Mouse (Mus musculus): ENCODE data around the gene Prss16. TPM values are rescaled to one million over a fixed set of nuclear protein-coding genes. Genes with fewer than 3 reads are reported as not detected.
"Not testable (repeated sequence)": the region's sequence is repeated elsewhere in the genome, so short reads cannot be mapped to it uniquely, and the experiment has no call there.

The Prss16 gene
- polyA plus RNA-seq, 1 experiment from 2014 or later = 0.51 TPM

DNA sequence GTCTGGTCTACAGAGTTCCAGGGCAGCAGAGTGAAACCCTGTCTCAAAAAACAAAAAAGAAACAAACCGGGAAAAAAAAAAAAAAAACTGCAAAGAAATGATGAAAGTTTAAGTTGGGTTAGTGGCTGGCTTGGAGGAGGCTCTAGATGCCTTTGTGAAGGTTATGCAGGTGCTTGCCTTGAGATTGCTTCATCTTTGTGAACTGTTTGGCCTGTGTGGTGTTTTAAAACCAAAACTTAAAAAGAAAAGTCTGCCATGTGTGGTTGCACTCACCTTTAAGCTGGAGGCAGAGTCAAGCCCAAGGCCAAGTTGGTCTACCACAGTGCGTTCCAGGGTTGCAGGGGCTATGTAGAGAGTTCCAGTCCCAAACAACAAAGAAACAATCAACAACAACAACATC is 39.5 kb upstream of the Prss16 start:
- Histone ChIP-seq H3K4me3 (ENCODE audit: low read depth, low read length) (no peak overlapping the region), H3K27ac (replicated peaks) (no peak overlapping the region), H3K4me2 (replicated peaks; ENCODE audit: low read depth) (no peak overlapping the region), H3K4me1 (replicated peaks; ENCODE audit: control insufficient read depth, insufficient read depth) (no peaks in the 10 kb centered on the region), H3K36me3 (ENCODE audit: control insufficient read depth, insufficient read depth, low read length) (no peaks in the 10 kb centered on the region), H3K27me3 (ENCODE audit: control insufficient read depth, insufficient read depth, low read length) (no peaks in the 10 kb centered on the region), H3K9me3 (ENCODE audit: control insufficient read depth, low read length) (no peaks in the 10 kb centered on the region), H3K9ac (ENCODE audit: low read length) (no peak overlapping the region)
- WGBS = 88% methylated on average over 2 of the region's 2 CpGs
- TF ChIP-seq CTCF (IDR thresholded peaks at IDR 0.05; ENCODE audit: low read depth) (no peak), EP300 (optimal IDR thresholded peaks at IDR 0.05) (no peak)
- ATAC-seq (ENCODE audit: low FRiP score, low TSS enrichment) = no peak
- DNase-seq (ENCODE audit: low spot score) = no peak

DNA sequence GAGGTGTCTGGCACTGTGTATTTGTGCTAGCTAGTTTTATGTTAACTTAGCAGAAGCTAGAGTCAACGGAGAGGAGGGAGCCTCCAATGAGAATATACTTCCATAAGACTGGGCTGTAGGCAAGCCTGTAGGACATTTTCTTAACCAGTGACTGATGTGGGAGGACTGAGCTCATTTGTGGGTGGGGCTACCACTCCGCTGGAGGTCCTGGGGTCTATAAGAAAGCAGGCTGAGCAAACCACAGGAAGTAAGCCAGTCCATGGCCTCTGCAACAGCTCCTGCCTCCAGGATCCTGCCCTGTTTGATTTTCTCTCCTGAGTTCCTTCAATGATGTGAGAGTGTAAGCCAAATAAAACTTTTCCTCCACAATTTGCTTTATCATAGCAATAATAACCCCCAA is 35.8 kb upstream of the Prss16 start:
- ATAC-seq (ENCODE audit: low FRiP score, low TSS enrichment) = no peak
- no peak overlapping the region for H3K27ac ChIP-seq (replicated peaks)
- no peaks in the 10 kb centered on the region for H3K27me3 ChIP-seq (ENCODE audit: control insufficient read depth, insufficient read depth, low read length)
- no peak overlapping the region for H3K4me2 ChIP-seq (replicated peaks; ENCODE audit: low read depth)
- no peaks in the 10 kb centered on the region for H3K9me3 ChIP-seq (ENCODE audit: control insufficient read depth, low read length)
- H3K9ac ChIP-seq (ENCODE audit: low read length) = no peak overlapping the region
- 0 out of 2 replicates have a peak, but pooled peaks cover 1% of the 10 kb centered on the region for H3K4me1 ChIP-seq (replicated peaks; ENCODE audit: control insufficient read depth, insufficient read depth)
- H3K4me3 ChIP-seq (ENCODE audit: low read depth, low read length) = no peak overlapping the region
- no peak for DNase-seq (ENCODE audit: low spot score)
- H3K36me3 ChIP-seq (ENCODE audit: control insufficient read depth, insufficient read depth, low read length) = no peaks in the 10 kb centered on the region
- TF ChIP-seq EP300 (optimal IDR thresholded peaks at IDR 0.05) = no peak
- TF ChIP-seq CTCF (IDR thresholded peaks at IDR 0.05; ENCODE audit: low read depth) = no peak
- WGBS = 43% methylated on average over 2 of the region's 2 CpGs

DNA sequence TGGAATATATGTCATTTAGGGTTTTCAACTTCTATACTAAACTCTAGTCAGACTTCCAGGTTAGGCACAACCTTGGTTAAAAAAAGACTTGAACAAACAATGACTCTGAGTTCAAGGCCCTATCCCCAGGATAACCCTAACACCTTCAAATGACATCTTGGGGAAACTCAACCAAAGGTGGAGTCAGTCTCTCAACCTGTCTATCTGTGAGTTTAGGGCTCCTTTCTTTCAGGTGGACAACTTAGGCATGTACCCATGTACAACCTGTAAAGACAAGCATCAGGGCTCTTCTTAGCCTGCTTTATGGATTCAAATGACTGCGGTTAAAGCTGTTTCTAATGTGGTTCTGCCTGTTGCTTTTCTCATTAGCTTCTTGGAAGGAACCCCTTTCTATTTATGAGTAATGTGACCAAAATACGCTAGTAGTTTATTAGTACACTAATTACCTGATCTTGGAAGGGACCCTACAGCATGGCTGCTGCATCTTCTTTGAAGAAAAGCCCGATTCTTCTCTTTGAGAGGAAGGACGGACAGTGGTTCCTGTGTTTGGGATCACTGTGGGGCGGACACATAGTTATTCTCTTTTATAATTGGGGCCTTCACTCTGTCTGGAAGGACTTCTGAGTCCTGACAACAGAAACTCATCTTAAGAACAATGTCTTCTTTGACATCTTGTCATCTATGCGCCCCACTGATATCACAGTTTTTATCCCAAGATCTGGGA is 35.1 kb upstream of the Prss16 start:
- Histone ChIP-seq H3K9me3 (ENCODE audit: control insufficient read depth, low read length) (no peaks in the 10 kb centered on the region), H3K27me3 (ENCODE audit: control insufficient read depth, insufficient read depth, low read length) (no peaks in the 10 kb centered on the region), H3K9ac (ENCODE audit: low read length) (no peak overlapping the region), H3K36me3 (ENCODE audit: control insufficient read depth, insufficient read depth, low read length) (no peaks in the 10 kb centered on the region), H3K27ac (replicated peaks) (no peak overlapping the region), H3K4me2 (replicated peaks; ENCODE audit: low read depth) (no peak overlapping the region), H3K4me3 (ENCODE audit: low read depth, low read length) (no peak overlapping the region), H3K4me1 (replicated peaks; ENCODE audit: control insufficient read depth, insufficient read depth) (0 out of 2 replicates have a peak, but pooled peaks cover 2% of the 10 kb centered on the region)
- ATAC-seq (ENCODE audit: low FRiP score, low TSS enrichment) = no peak
- no peak for DNase-seq (ENCODE audit: low spot score)
- 89% methylated on average over 6 of the region's 6 CpGs for WGBS
- no peak for TF ChIP-seq EP300 (optimal IDR thresholded peaks at IDR 0.05)
- no peak for TF ChIP-seq CTCF (IDR thresholded peaks at IDR 0.05; ENCODE audit: low read depth)

DNA sequence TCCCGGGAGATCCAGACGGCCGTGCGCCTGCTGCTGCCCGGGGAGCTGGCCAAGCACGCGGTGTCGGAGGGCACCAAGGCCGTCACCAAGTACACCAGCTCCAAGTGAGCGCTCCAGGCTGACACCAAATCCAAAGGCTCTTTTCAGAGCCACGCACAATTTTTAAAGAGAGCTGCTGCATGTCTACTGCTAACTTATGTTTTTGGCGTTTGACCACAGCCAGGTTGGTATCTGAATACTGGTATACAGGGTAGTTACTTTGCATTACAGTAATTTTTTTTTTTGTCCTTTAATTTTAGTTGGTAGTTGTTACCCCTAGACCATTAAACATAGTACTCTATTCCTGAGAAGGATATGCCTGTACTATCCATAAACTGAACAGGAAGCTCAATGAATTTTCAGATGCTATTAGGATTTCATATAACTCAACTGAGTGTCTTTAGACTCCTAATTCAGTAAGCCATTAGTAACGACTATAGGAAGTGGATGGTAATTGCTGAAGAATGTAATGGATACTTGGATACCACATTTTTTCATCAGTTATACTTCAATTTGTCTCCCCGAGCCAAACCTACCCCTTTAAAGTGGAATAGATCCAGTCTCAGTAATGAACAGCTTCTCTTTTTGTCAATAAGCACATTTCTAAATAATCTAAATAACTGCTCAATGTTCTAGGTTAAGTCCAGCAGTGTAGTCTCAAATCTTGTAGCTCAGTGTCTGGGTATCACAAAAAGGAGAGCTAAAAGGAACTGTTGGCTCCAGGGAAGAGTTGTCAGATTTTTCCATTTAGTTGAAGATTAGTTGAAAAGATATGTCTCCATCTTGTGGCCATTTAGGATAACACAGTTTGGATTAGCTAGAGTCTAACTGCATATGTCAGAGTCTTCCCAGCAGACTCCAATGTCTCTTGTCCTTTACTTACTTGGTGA is 34.2 kb upstream of the Prss16 start:
- peak overlapping the region; percentile 41; the same call in 1 of the 2 replicates for H3K9ac ChIP-seq (ENCODE audit: low read length)
- peak overlapping the region; percentile 71; the same call in 1 of the 2 replicates for H3K27ac ChIP-seq (replicated peaks)
- under 1% methylated on average over 10 of the region's 14 CpGs for WGBS
- H3K4me1 ChIP-seq (replicated peaks; ENCODE audit: control insufficient read depth, insufficient read depth) = 0 out of 2 replicates have a peak, but pooled peaks cover 2% of the 10 kb centered on the region
- TF ChIP-seq CTCF (IDR thresholded peaks at IDR 0.05; ENCODE audit: low read depth) = peak; percentile 81
- no peak for TF ChIP-seq EP300 (optimal IDR thresholded peaks at IDR 0.05)
- H3K36me3 ChIP-seq (ENCODE audit: control insufficient read depth, insufficient read depth, low read length) = no peaks in the 10 kb centered on the region
- peak overlapping the region; percentile 52 for H3K4me2 ChIP-seq (replicated peaks; ENCODE audit: low read depth)
- ATAC-seq (ENCODE audit: low FRiP score, low TSS enrichment) = no peak
- peak overlapping the region; percentile 29 for H3K4me3 ChIP-seq (ENCODE audit: low read depth, low read length)
- DNase-seq (ENCODE audit: low spot score) = no peak
- H3K27me3 ChIP-seq (ENCODE audit: control insufficient read depth, insufficient read depth, low read length) = no peaks in the 10 kb centered on the region
- no peaks in the 10 kb centered on the region for H3K9me3 ChIP-seq (ENCODE audit: control insufficient read depth, low read length)

DNA sequence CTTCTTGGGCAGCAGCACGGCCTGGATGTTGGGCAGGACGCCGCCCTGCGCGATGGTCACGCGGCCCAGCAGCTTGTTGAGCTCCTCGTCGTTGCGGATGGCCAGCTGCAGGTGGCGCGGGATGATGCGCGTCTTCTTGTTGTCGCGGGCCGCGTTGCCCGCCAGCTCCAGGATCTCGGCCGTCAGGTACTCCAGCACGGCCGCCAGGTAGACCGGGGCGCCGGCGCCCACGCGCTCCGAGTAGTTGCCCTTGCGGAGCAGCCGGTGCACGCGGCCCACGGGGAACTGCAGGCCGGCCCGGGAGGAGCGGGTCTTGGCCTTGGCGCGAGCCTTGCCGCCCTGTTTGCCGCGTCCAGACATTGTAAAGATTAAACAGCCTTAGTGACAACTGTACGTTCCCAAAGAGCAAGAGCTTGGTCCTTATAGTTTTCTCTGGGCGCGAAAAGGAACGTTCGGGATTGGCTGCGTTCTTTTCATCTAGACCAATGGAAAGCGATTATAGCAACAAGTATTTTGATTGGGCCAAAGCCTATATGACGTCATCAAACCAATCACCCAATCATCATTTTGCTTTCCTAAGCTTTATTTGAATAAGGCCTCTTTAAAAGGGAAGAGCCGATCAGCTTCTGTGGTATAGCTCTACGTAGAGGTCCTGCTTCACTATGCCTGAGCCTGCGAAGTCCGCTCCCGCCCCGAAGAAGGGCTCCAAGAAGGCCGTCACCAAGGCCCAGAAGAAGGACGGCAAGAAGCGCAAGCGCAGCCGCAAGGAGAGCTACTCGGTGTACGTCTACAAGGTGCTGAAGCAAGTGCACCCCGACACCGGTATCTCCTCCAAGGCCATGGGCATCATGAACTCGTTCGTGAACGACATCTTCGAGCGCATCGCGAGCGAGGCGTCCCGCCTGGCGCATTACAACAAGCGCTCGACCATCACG is 33.3 kb upstream of the Prss16 start, which contains the start of the genes Hist1h2ag and Hist1h2bj:
Gene Hist1h2ag (minus strand): TSS at position 377 of the 935 bp plus-strand sequence.
Gene Hist1h2bj (plus strand): TSS at position 647 of the 935 bp plus-strand sequence.
- H3K4me3 ChIP-seq (ENCODE audit: low read depth, low read length) = peak within 1 kb of the TSS; percentile 29
- H3K9ac ChIP-seq (ENCODE audit: low read length) = peak within 1 kb of the TSS; percentile 41
- DNase-seq (ENCODE audit: low spot score) (peak; percentile 80), ATAC-seq (ENCODE audit: low FRiP score, low TSS enrichment) (peak; percentile 94)
- H3K36me3 ChIP-seq (ENCODE audit: control insufficient read depth, insufficient read depth, low read length); H3K9me3 ChIP-seq (ENCODE audit: control insufficient read depth, low read length); H3K27me3 ChIP-seq (ENCODE audit: control insufficient read depth, insufficient read depth, low read length); H3K4me1 ChIP-seq (replicated peaks; ENCODE audit: control insufficient read depth, insufficient read depth): not testable (repeated sequence)
- H3K27ac ChIP-seq (replicated peaks) = peak within 1 kb of the TSS; percentile 78
- WGBS = 0% methylated on average over 33 of the region's 80 CpGs
- H3K4me2 ChIP-seq (replicated peaks; ENCODE audit: low read depth) = peak within 1 kb of the TSS; percentile 52

Measured in stomach, postnatal 0 days (tissue).